Mouse (Mus musculus) retina, postnatal 1 day (tissue): ENCODE results near the gene Foxc1.

Source experiments
- DNase-seq: peaks from one replicate; pipeline ENCODE4 v3.0.0-alpha.2; 2012

Gene Foxc1

DNA sequence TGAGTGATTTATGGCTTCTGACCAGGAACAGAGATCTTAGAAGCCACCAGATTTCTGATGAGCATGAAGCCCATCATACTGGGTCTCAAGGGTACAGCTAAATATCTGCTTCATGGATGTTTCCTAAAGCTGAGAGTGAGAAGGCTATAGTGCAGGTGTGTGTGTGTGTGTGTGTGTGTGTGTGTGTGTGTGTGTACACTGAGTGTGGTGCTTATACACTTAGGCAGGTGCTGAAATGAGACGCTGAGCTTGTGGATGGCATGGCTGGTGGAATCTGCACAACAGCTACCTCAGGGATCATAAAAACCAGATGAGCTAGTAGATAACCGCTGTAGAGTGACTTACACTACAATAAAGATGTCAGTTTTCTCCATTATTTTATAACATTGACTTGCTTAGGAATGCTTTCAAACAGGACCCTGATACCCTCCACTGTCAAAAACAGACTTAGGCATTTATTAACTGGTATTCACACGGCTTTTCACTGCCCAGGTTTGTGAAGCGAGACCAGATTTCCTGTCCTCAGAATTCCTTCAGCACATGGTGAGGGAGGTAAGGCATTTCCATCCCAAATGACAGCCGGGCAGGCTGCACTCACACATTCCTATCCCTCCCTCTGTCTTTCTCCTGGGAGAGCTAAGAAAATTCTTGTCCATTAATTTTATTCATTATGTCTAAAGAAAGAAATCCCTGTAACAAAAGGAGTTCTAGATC lies 43.0 kb downstream of the Foxc1 start:
- no peak for DNase-seq

DNA sequence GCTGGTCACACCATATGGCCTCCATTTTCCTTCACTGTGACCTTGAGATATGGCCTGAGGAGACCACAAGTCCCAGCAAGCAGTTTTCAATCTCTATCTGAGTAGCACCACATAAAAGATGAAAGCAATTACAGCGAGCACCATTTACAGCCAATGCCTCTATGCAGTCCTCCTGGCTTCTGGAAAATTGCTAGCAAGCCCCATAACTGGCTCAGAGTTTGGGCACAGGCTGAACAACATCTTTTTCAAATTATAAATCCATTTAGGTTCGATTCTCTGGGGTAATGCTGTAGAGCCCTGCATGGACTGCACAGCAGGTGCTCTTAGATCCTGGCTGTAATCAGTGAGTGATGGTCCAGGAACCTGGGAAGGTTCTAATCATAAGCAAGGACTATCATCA lies 47.1 kb downstream of the Foxc1 start:
- no peak for DNase-seq

GRCm38 (mm10) chr13:31854000-31854399 lies 47.6 kb downstream of the Foxc1 start:
- DNase-seq = no peak

DNA sequence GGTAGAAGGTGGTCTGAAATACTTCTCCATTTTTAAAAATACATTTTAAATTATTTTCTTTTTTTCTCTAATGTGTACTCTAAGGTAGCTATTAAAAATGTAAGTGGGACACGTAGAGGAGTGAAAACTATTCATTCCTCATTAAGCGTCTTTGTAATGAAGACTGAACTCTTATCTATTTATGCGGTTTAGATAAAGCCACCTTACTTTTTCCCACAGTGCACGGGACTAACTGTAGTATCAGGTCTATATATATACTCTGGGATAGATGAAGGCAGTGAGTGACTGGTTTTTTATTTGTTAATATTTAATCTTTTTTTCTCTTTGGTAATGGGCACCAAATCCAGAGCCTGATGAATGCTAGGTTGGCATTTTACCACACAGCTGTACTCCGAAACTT lies 53.8 kb downstream of the Foxc1 start:
- no peak for DNase-seq
